Mouse (Mus musculus): Measurements from ENCODE around the gene Cgrrf1. TPM values are rescaled to one million over a fixed set of nuclear protein-coding genes. Genes with fewer than 3 reads are reported as not detected.

Cgrrf1 gene
- polyA plus RNA-seq, 1 experiment from 2014 or later, result 38.7 TPM

- ATAC-seq (ENCODE audit: low FRiP score) (no peak), DNase-seq (ENCODE audit: low spot score, missing footprints) (no peak)
- 75% methylated on average over 4 of the region's 4 CpGs for WGBS
- no peaks in the 10 kb centered on the region for H3K27me3 ChIP-seq (ENCODE audit: control insufficient read depth, insufficient read depth, low read length)
- no peaks in the 10 kb centered on the region for H3K4me1 ChIP-seq (ENCODE audit: control insufficient read depth, insufficient read depth, low read length)
- H3K27ac ChIP-seq (ENCODE audit: low read depth, low read length), result no peak overlapping the region
- no peaks in the 10 kb centered on the region for H3K9me3 ChIP-seq (ENCODE audit: control insufficient read depth, low read length)
- no peak overlapping the region for H3K9ac ChIP-seq (ENCODE audit: low read length)
- no peak overlapping the region for H3K4me3 ChIP-seq (ENCODE audit: low read depth, low read length)
- H3K4me2 ChIP-seq, result no peak overlapping the region
- 0 out of 2 replicates have a peak, but pooled peaks cover 2% of the 10 kb centered on the region for H3K36me3 ChIP-seq (ENCODE audit: control insufficient read depth, insufficient read depth, low read length)
Observed at GRCm38 (mm10) chr14:46839326-46839725, 7.4 kb downstream of the Cgrrf1 start.

GRCm38 (mm10) chr14:46845706-46846105 lies 13.8 kb downstream of the Cgrrf1 start:
- H3K4me1 ChIP-seq (ENCODE audit: control insufficient read depth, insufficient read depth, low read length), result no peaks in the 10 kb centered on the region
- ATAC-seq (ENCODE audit: low FRiP score) (no peak), DNase-seq (ENCODE audit: low spot score, missing footprints) (no peak)
- no peak overlapping the region for H3K9ac ChIP-seq (ENCODE audit: low read length)
- no peaks in the 10 kb centered on the region for H3K27me3 ChIP-seq (ENCODE audit: control insufficient read depth, insufficient read depth, low read length)
- no peak overlapping the region for H3K4me2 ChIP-seq
- no peak overlapping the region for H3K4me3 ChIP-seq (ENCODE audit: low read depth, low read length)
- H3K36me3 ChIP-seq (ENCODE audit: control insufficient read depth, insufficient read depth, low read length), result 0 out of 2 replicates have a peak, but pooled peaks cover 2% of the 10 kb centered on the region
- no peak overlapping the region for H3K27ac ChIP-seq (ENCODE audit: low read depth, low read length)
- H3K9me3 ChIP-seq (ENCODE audit: control insufficient read depth, low read length), result no peaks in the 10 kb centered on the region
- 93% methylated on average over 11 of the region's 11 CpGs for WGBS

DNA sequence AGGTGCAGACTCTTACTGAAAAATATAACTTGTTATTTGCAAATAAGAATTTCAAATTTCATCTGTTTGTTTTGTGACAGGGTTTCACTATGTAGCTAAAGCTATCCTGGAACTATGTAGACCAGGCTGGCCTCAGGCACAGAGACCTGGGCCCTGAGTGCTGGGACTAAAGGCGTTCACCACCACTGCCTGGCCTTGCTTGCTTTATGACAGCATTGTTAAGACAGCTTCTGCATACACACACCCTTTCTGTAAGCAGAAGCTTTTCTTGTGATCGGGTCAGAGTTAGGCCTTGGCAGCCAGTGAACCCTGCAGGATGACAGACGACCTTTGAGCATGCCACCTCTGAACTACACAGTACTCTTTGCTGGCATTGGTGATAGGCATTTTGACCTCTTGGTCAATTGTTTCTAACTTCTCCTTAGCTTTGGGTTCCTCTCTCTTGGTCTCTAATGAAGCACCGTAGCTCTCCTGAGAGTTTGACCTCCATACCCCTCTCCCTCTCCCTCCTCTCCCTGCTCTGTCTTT lies 16.2 kb downstream of the Cgrrf1 start:
- H3K4me3 ChIP-seq (ENCODE audit: low read depth, low read length), result no peak overlapping the region
- no peak for ATAC-seq (ENCODE audit: low FRiP score)
- no peaks in the 10 kb centered on the region for H3K9me3 ChIP-seq (ENCODE audit: control insufficient read depth, low read length)
- no peak overlapping the region for H3K4me2 ChIP-seq
- H3K36me3 ChIP-seq (ENCODE audit: control insufficient read depth, insufficient read depth, low read length), result no peaks in the 10 kb centered on the region
- H3K27ac ChIP-seq (ENCODE audit: low read depth, low read length), result no peak overlapping the region
- H3K4me1 ChIP-seq (ENCODE audit: control insufficient read depth, insufficient read depth, low read length), result no peaks in the 10 kb centered on the region
- DNase-seq (ENCODE audit: low spot score, missing footprints), result no peak
- H3K9ac ChIP-seq (ENCODE audit: low read length), result no peak overlapping the region
- H3K27me3 ChIP-seq (ENCODE audit: control insufficient read depth, insufficient read depth, low read length), result no peaks in the 10 kb centered on the region
- WGBS, result 89% methylated on average over 4 of the region's 4 CpGs

- ATAC-seq (ENCODE audit: low FRiP score), result no peak
- 89% methylated on average over 5 of the region's 5 CpGs for WGBS
- no peaks in the 10 kb centered on the region; the same call in 1 of the 2 replicates for H3K36me3 ChIP-seq (ENCODE audit: control insufficient read depth, insufficient read depth, low read length)
Observed at GRCm38 (mm10) chr14:46848736-46849135, 16.8 kb downstream of the Cgrrf1 start.

DNA sequence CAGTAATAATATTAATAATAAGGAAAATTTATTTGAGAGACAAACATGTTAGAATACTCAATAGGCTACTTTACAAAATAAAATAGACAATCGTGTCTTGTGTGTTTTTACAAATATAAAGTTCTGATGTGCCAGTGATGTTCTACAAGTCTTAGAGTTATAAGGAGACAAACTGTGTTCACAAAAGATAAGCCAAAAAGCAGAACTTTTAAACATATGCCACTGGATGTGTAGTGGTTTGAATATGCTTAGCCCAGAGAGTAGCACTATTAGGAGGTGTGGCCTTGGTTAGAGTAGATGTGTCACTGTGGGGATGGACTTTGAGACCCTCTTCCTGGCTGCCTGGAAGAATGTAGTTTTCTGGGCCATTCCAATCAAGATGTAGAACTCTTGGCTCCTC lies 17.8 kb downstream of the Cgrrf1 start:
- no peaks in the 10 kb centered on the region for H3K27me3 ChIP-seq (ENCODE audit: control insufficient read depth, insufficient read depth, low read length)
- DNase-seq (ENCODE audit: low spot score, missing footprints), result no peak
- H3K4me1 ChIP-seq (ENCODE audit: control insufficient read depth, insufficient read depth, low read length), result no peaks in the 10 kb centered on the region
- WGBS, result 94% methylated on average over 1 of the region's 1 CpGs
- no peak overlapping the region for H3K9ac ChIP-seq (ENCODE audit: low read length)
- no peak overlapping the region for H3K4me3 ChIP-seq (ENCODE audit: low read depth, low read length)
- ATAC-seq (ENCODE audit: low FRiP score), result no peak
- H3K36me3 ChIP-seq (ENCODE audit: control insufficient read depth, insufficient read depth, low read length), result no peaks in the 10 kb centered on the region; the same call in 1 of the 2 replicates
- no peaks in the 10 kb centered on the region for H3K9me3 ChIP-seq (ENCODE audit: control insufficient read depth, low read length)
- no peak overlapping the region for H3K27ac ChIP-seq (ENCODE audit: low read depth, low read length)
- no peak overlapping the region for H3K4me2 ChIP-seq

More at GRCm38 (mm10) chr14:46848736-46849135, 16.8 kb downstream of the Cgrrf1 start:
- no peak overlapping the region for H3K4me3 ChIP-seq (ENCODE audit: low read depth, low read length)
- H3K4me1 ChIP-seq (ENCODE audit: control insufficient read depth, insufficient read depth, low read length), result no peaks in the 10 kb centered on the region
- no peaks in the 10 kb centered on the region for H3K9me3 ChIP-seq (ENCODE audit: control insufficient read depth, low read length)
- no peaks in the 10 kb centered on the region for H3K27me3 ChIP-seq (ENCODE audit: control insufficient read depth, insufficient read depth, low read length)
- H3K9ac ChIP-seq (ENCODE audit: low read length), result no peak overlapping the region
- no peak overlapping the region for H3K4me2 ChIP-seq
- DNase-seq (ENCODE audit: low spot score, missing footprints), result no peak
- H3K27ac ChIP-seq (ENCODE audit: low read depth, low read length), result no peak overlapping the region

DNA sequence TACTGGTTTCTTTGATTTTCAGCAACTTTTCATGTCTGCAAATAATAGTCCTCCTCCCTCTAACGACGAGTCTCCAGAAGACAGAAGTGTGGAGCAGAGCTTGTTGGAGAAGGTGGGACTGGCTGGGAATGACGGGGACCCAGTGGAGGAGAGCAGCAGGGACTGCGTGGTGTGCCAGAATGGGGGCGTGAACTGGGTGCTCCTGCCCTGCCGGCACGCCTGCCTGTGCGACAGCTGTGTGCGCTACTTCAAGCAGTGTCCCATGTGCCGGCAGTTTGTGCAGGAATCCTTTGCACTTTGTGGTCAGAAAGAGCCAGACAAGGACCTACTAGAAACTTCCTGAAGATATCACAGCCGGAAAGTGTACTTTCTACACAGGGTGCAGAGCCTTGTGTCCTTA lies 21.8 kb downstream of the Cgrrf1 start:
- H3K27ac ChIP-seq (ENCODE audit: low read depth, low read length), result no peak overlapping the region
- H3K4me3 ChIP-seq (ENCODE audit: low read depth, low read length), result no peak overlapping the region
- H3K9ac ChIP-seq (ENCODE audit: low read length), result no peak overlapping the region
- no peaks in the 10 kb centered on the region for H3K27me3 ChIP-seq (ENCODE audit: control insufficient read depth, insufficient read depth, low read length)
- no peak for ATAC-seq (ENCODE audit: low FRiP score)
- DNase-seq (ENCODE audit: low spot score, missing footprints), result no peak
- WGBS, result 88% methylated on average over 11 of the region's 11 CpGs
- H3K4me2 ChIP-seq, result no peak overlapping the region
- no peaks in the 10 kb centered on the region for H3K9me3 ChIP-seq (ENCODE audit: control insufficient read depth, low read length)
- no peaks in the 10 kb centered on the region; the same call in 1 of the 2 replicates for H3K36me3 ChIP-seq (ENCODE audit: control insufficient read depth, insufficient read depth, low read length)
- H3K4me1 ChIP-seq (ENCODE audit: control insufficient read depth, insufficient read depth, low read length), result no peaks in the 10 kb centered on the region

DNA sequence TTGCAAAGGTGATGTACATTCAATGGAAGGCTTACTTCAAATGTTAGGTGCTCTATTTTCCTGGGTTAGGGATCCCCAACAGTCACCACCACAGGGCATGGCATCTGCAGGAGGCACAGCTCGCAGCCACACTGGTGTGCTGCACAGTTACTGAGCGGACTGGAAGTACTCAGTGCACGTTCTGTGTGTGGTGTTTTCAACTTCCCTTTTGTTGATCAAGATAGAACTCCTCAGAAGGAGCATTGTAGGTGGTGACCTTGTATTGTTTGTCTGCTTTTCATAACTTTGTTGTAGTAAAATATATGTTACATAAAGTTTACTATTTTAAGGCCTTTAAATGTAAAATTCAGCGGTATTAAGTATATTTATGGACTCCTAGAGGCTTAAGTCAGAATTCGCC lies 31.0 kb downstream of the Cgrrf1 start:
- H3K27me3 ChIP-seq (ENCODE audit: control insufficient read depth, insufficient read depth, low read length), result no peaks in the 10 kb centered on the region
- H3K9ac ChIP-seq (ENCODE audit: low read length), result no peak overlapping the region
- no peaks in the 10 kb centered on the region for H3K9me3 ChIP-seq (ENCODE audit: control insufficient read depth, low read length)
- H3K36me3 ChIP-seq (ENCODE audit: control insufficient read depth, insufficient read depth, low read length), result no peaks in the 10 kb centered on the region
- no peak overlapping the region for H3K4me2 ChIP-seq
- DNase-seq (ENCODE audit: low spot score, missing footprints) (no peak), ATAC-seq (ENCODE audit: low FRiP score) (no peak)
- WGBS, result 90% methylated on average over 5 of the region's 5 CpGs
- no peaks in the 10 kb centered on the region for H3K4me1 ChIP-seq (ENCODE audit: control insufficient read depth, insufficient read depth, low read length)
- H3K27ac ChIP-seq (ENCODE audit: low read depth, low read length), result no peak overlapping the region
- H3K4me3 ChIP-seq (ENCODE audit: low read depth, low read length), result no peak overlapping the region

GRCm38 (mm10) chr14:46880935-46881334 lies 49.0 kb downstream of the Cgrrf1 start:
- Histone ChIP-seq H3K27me3 (ENCODE audit: control insufficient read depth, insufficient read depth, low read length) (peaks cover 2% of the 10 kb centered on the region; the same call in 1 of the 2 replicates), H3K4me3 (ENCODE audit: low read depth, low read length) (no peak overlapping the region), H3K4me1 (ENCODE audit: control insufficient read depth, insufficient read depth, low read length) (peaks cover 19% of the 10 kb centered on the region), H3K9me3 (ENCODE audit: control insufficient read depth, low read length) (no peaks in the 10 kb centered on the region), H3K4me2 (no peak overlapping the region), H3K27ac (ENCODE audit: low read depth, low read length) (no peak overlapping the region), H3K36me3 (ENCODE audit: control insufficient read depth, insufficient read depth, low read length) (no peaks in the 10 kb centered on the region), H3K9ac (ENCODE audit: low read length) (no peak overlapping the region)
- 3% methylated on average over 10 of the region's 10 CpGs for WGBS
- DNase-seq (ENCODE audit: low spot score, missing footprints) (peak; percentile 94), ATAC-seq (ENCODE audit: low FRiP score) (no peak)

DNA sequence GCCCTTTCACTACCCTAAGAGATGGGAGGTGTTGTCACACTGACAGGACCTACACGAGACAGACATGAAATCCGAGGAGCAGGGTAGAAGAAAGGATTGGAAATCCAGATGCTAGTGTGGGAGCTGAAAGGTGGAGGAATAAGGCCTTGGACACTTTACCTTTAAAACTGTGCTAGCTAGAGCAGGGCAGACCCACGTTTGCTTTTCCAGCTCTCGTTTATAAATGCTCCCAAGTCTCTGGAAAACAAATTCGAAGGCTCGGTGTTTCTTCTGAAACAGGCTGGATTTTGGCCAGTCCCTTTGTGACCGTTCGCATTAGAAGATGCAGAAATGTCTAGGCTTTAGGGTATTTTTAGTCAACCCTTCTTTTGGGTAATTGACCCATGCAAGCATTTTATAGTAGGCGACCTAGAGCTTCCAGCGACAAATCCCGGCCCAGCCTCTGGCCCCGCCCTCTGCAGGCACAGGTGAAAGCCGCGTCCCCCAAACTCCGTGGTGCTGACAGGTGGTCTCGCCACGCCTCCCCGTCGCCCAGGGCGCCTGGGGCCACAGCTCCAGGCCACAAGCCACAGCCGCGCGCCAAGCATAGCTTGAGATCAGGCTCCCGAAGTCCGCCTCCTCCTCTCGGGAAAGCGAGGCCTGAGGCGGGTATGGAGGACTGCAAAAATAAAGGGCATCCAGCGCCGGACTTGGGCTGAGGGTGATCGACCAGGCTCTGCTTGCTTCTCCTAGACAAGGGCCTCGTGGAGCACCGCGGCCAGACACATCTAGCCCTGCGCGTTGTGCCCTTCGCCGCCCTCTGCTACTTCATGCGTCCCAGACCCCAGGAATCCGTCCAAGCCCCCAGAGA lies 49.9 kb downstream of the Cgrrf1 start:
- Histone ChIP-seq H3K4me3 (ENCODE audit: low read depth, low read length) (peak overlapping the region; percentile 61), H3K27me3 (ENCODE audit: control insufficient read depth, insufficient read depth, low read length) (peaks cover 2% of the 10 kb centered on the region; the same call in 1 of the 2 replicates), H3K4me2 (peak overlapping the region; percentile 90), H3K9ac (ENCODE audit: low read length) (peak overlapping the region; percentile 79), H3K27ac (ENCODE audit: low read depth, low read length) (no peak overlapping the region), H3K36me3 (ENCODE audit: control insufficient read depth, insufficient read depth, low read length) (no peaks in the 10 kb centered on the region), H3K4me1 (ENCODE audit: control insufficient read depth, insufficient read depth, low read length) (peaks cover 23% of the 10 kb centered on the region), H3K9me3 (ENCODE audit: control insufficient read depth, low read length) (no peaks in the 10 kb centered on the region)
- 3% methylated on average over 40 of the region's 40 CpGs for WGBS
- peak; percentile 0; the same call in 1 of the 2 replicates for ATAC-seq (ENCODE audit: low FRiP score)
- DNase-seq (ENCODE audit: low spot score, missing footprints), result peak; percentile 91

Measured in midbrain, embryonic 11.5 days (tissue).